Mouse (Mus musculus) heart, embryonic 14.5 days (tissue): Measurements from ENCODE around the gene Ethe1. TPM values are rescaled to one million over a fixed set of nuclear protein-coding genes. Genes with fewer than 3 reads are reported as not detected.

Experiments
- ATAC-seq: fragments of 200-750 bp; cut with Nextera tagmentation; 2 replicates; pipeline ENCODE4 v1.8.0; 2017; ENCODE audit warnings: low read depth, moderate TSS enrichment; ENCODE audit not compliant: insufficient number of reproducible peaks, insufficient read depth, low FRiP score
- H3K27ac ChIP-seq, 2 experiments: fragments of 200-500 bp in 1 of 2; fragments of 300-500 bp in 1 of 2; sonication (generic) in 1 of 2; replicated peaks in 1 of 2; 2 replicates each; pipeline ENCODE4 v1.5.1; 2012 to 2014; ENCODE audit warnings: low read depth in 2 of 2, low read length in 2 of 2, control low read depth in 1 of 2, mild to moderate bottlenecking in 1 of 2, mixed read lengths in 1 of 2; ENCODE audit not compliant: control insufficient read depth in 1 of 2, insufficient read depth in 1 of 2
- H3K27me3 ChIP-seq: fragments of 300-500 bp; sonication (generic); 2 replicates; pipeline ENCODE4 v1.6.1; 2014; ENCODE audit warnings: mild to moderate bottlenecking, low read length, control low read depth; ENCODE audit not compliant: control insufficient read depth, insufficient read depth
- H3K36me3 ChIP-seq: fragments of 300-500 bp; sonication (generic); 2 replicates; pipeline ENCODE4 v1.6.1; 2014; ENCODE audit warnings: mild to moderate bottlenecking, control low read depth, low read length, mixed read lengths; ENCODE audit not compliant: control insufficient read depth, insufficient read depth
- H3K4me1 ChIP-seq, 2 experiments: fragments of 200-500 bp in 1 of 2; fragments of 300-500 bp in 1 of 2; sonication (generic) in 1 of 2; 2 replicates each; pipeline ENCODE4 v1.6.1; 2012 to 2014; ENCODE audit warnings: low read length in 2 of 2, control low read depth in 1 of 2, mixed read lengths in 1 of 2; ENCODE audit not compliant: control insufficient read depth in 2 of 2, insufficient read depth in 2 of 2
- H3K4me2 ChIP-seq: fragments of 300-500 bp; sonication (generic); 2 replicates; pipeline ENCODE4 v1.6.1; 2014; ENCODE audit warnings: mild to moderate bottlenecking, low read length
- H3K4me3 ChIP-seq, 2 experiments: fragments of 200-500 bp in 1 of 2; fragments of 300-500 bp in 1 of 2; sonication (generic) in 1 of 2; 2 replicates each; pipeline ENCODE4 v1.5.1; 2012 to 2014; ENCODE audit warnings: low read length in 2 of 2, mild to moderate bottlenecking in 2 of 2, control low read depth in 1 of 2, low read depth in 1 of 2, moderate library complexity in 1 of 2; ENCODE audit not compliant: control insufficient read depth in 1 of 2, insufficient read depth in 1 of 2
- H3K9ac ChIP-seq: fragments of 300-500 bp; sonication (generic); 2 replicates; pipeline ENCODE4 v1.6.1; 2014; ENCODE audit warnings: mild to moderate bottlenecking, low read length
- H3K9me3 ChIP-seq: fragments of 300-500 bp; sonication (generic); 2 replicates; pipeline ENCODE4 v1.6.1; 2016; ENCODE audit warnings: low read length, control low read depth; ENCODE audit not compliant: control insufficient read depth
- WGBS: fragments of 180-500 bp; shearing (Covaris S2); extraction: QIAGEN DNeasy Blood & Tissue Kit; methylation state at CpG from one replicate; pipeline ENCODE4 v1.1.7; 2014; 5-methylcytosine and 5-hydroxymethylcytosine counted together
- polyA plus RNA-seq: library from polyadenylated mRNA; unstranded; fragments of >200 nt; fragmentation: Nextera tagmentation; extraction: Ambion mirVana; gene quantifications from 2 replicates; pipeline ENCODE4 v1.2.1, GENCODE M21; 2014

Ethe1 gene
- polyA plus RNA-seq, 1 experiment from 2014 or later, result 26.2 TPM

- WGBS, result 73% methylated on average over 6 of the region's 6 CpGs
- H3K4me2 ChIP-seq, result no peak overlapping the region
- H3K9me3 ChIP-seq, result no peaks in the 10 kb centered on the region
- H3K4me3 ChIP-seq, result no peak overlapping the region
- no peak for ATAC-seq
- peaks cover 68% of the 10 kb centered on the region for H3K36me3 ChIP-seq
- H3K27me3 ChIP-seq, result no peaks in the 10 kb centered on the region
- H3K9ac ChIP-seq, result no peak overlapping the region
- no peaks in the 10 kb centered on the region for H3K4me1 ChIP-seq
- no peak overlapping the region for H3K27ac ChIP-seq
These were observed 22.6 kb upstream of the Ethe1 start for GRCm38 (mm10) chr7:24564607-24565265.

DNA sequence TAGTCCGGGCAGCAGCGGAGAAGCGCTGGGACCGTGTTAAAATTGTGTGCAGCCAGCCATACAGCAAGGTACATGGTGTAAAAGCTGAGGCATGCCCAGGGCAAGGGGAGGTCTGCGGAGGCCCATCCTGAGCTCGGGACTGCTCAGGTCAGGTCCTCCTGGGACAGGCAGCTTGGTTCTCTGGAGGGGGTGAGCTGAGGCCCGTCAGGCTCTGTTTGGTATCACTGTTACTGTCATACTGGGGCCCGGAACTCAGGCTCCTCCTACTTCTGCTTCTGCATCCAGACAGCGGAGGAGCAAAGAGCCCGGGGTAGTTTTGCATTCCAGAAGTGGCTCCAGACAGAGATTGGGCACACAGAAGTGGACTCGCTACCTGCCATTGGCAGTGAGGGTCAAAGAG, 21.7 kb upstream of the Ethe1 start:
- Histone ChIP-seq H3K27me3 (no peaks in the 10 kb centered on the region), H3K4me1 (no peaks in the 10 kb centered on the region), H3K4me2 (no peak overlapping the region), H3K9me3 (no peaks in the 10 kb centered on the region), H3K36me3 (peaks cover 69% of the 10 kb centered on the region), H3K4me3 (no peak overlapping the region), H3K9ac (no peak overlapping the region), H3K27ac (no peak overlapping the region)
- no peak for ATAC-seq
- WGBS, result 84% methylated on average over 11 of the region's 11 CpGs

DNA sequence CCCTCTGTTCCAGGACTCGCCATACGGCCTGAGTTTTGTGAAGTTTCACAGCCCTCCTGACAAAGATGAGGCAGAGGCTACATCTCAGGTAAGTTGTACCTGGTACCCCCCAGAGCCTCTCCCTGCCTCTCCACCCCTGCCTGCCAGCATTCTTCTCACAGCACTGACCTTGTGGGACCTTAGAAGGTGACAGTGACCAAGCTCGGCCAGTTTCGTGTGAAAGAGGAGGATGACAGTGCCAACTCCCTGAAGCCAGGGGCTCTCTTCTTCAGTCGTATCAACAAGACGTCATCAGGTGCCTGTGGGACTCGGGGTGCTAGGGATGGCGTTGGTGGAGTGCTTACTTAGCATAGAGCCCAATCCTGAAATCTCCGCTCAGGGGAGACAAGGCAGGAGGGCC, 21.1 kb upstream of the Ethe1 start:
- H3K36me3 ChIP-seq, result peaks cover 69% of the 10 kb centered on the region
- WGBS, result 86% methylated on average over 9 of the region's 9 CpGs
- no peaks in the 10 kb centered on the region for H3K4me1 ChIP-seq
- no peak overlapping the region for H3K4me2 ChIP-seq
- no peak overlapping the region for H3K27ac ChIP-seq
- H3K27me3 ChIP-seq, result no peaks in the 10 kb centered on the region
- H3K4me3 ChIP-seq, result no peak overlapping the region
- H3K9me3 ChIP-seq, result no peaks in the 10 kb centered on the region
- no peak for ATAC-seq
- no peak overlapping the region for H3K9ac ChIP-seq

DNA sequence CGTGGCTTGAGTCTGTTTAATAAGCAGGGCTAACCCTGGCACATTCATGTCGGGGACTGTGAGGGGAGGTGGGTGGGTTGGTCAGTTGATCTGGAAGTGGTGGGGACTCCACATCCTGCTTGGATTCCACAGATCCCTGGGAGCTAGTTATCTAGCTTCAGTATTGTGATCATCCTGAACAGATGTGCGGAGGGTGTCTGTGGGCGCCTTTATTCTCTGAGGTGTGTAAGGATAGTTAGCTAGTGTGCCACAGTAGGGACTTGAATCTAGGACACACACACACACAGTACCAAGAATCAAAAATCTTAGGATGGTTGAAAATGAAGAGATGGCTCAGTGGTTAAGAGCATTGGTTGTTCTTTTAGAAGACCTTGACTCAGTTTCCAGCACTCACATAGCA, 18.8 kb upstream of the Ethe1 start:
- no peak overlapping the region for H3K4me2 ChIP-seq
- 94% methylated on average over 4 of the region's 4 CpGs for WGBS
- no peak overlapping the region for H3K27ac ChIP-seq
- no peaks in the 10 kb centered on the region for H3K27me3 ChIP-seq
- no peak overlapping the region for H3K4me3 ChIP-seq
- no peak overlapping the region for H3K9ac ChIP-seq
- H3K36me3 ChIP-seq, result peaks cover 64% of the 10 kb centered on the region
- ATAC-seq, result no peak
- H3K4me1 ChIP-seq, result no peaks in the 10 kb centered on the region
- no peaks in the 10 kb centered on the region for H3K9me3 ChIP-seq

GRCm38 (mm10) chr7:24571071-24571470, 16.3 kb upstream of the Ethe1 start:
- 72% methylated on average over 4 of the region's 4 CpGs for WGBS
- no peaks in the 10 kb centered on the region for H3K4me1 ChIP-seq
- no peak overlapping the region for H3K4me3 ChIP-seq
- no peak for ATAC-seq
- no peak overlapping the region for H3K4me2 ChIP-seq
- H3K27ac ChIP-seq, result no peak overlapping the region
- H3K36me3 ChIP-seq, result peaks cover 53% of the 10 kb centered on the region
- H3K9me3 ChIP-seq, result no peaks in the 10 kb centered on the region
- H3K9ac ChIP-seq, result no peak overlapping the region
- no peaks in the 10 kb centered on the region for H3K27me3 ChIP-seq

DNA sequence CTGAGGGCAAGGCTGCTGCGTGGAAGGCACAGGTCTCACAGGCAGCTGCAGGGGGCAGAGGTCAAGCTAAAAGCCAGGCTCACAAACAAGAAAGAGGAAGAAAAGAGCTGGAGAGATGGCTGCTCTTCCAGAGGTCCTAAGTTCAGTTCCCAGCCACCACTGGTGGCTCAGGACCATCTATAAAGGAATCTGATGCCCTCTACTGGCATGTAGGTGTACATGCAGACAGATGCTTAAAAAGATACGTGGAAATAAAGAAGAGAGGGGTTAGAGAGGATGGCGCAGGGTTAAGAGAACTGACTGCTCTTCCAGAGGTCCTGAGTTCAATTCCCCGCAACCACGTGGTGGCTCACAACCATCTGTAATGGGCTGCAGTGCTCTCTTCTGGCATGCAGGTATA, 14.9 kb upstream of the Ethe1 start:
- no peak for ATAC-seq
- Histone ChIP-seq H3K36me3 (peaks cover 39% of the 10 kb centered on the region), H3K9ac (no peak overlapping the region), H3K4me2 (no peak overlapping the region), H3K9me3 (no peaks in the 10 kb centered on the region), H3K4me1 (no peaks in the 10 kb centered on the region), H3K4me3 (no peak overlapping the region), H3K27ac (no peak overlapping the region), H3K27me3 (no peaks in the 10 kb centered on the region)
- 64% methylated on average over 5 of the region's 5 CpGs for WGBS

GRCm38 (mm10) chr7:24574224-24574796, 13.0 kb upstream of the Ethe1 start:
- no peak overlapping the region for H3K9ac ChIP-seq
- no peaks in the 10 kb centered on the region for H3K27me3 ChIP-seq
- peaks cover 25% of the 10 kb centered on the region for H3K36me3 ChIP-seq
- WGBS, result 46% methylated on average over 12 of the region's 12 CpGs
- H3K27ac ChIP-seq, result no peak overlapping the region
- H3K4me2 ChIP-seq, result no peak overlapping the region
- H3K4me3 ChIP-seq, result no peak overlapping the region
- H3K9me3 ChIP-seq, result no peaks in the 10 kb centered on the region
- no peak for ATAC-seq
- H3K4me1 ChIP-seq, result no peaks in the 10 kb centered on the region

GRCm38 (mm10) chr7:24577811-24578210, 9.5 kb upstream of the Ethe1 start:
- ATAC-seq, result no peak
- Histone ChIP-seq H3K9me3 (no peaks in the 10 kb centered on the region), H3K36me3 (peaks cover 7% of the 10 kb centered on the region; the same call in 1 of the 2 replicates), H3K9ac (no peak overlapping the region), H3K27ac (no peak overlapping the region), H3K27me3 (no peaks in the 10 kb centered on the region), H3K4me1 (no peaks in the 10 kb centered on the region), H3K4me2 (no peak overlapping the region), H3K4me3 (no peak overlapping the region)
- WGBS, result 92% methylated on average over 10 of the region's 10 CpGs
